Mouse (Mus musculus): ENCODE results near the gene Sel1l3.

The Sel1l3 gene

GRCm38 (mm10) chr5:53074553-53074952 is 139.2 kb downstream of the Sel1l3 start:
- DNase-seq, result no peak

GRCm38 (mm10) chr5:53061532-53062130 is 152.1 kb downstream of the Sel1l3 start:
- no peak for DNase-seq

All from thymus, postnatal 14 days (tissue).